Mouse (Mus musculus): ENCODE results near the gene Ankrd52. TPM values are rescaled to one million over a fixed set of nuclear protein-coding genes. Genes with fewer than 3 reads are reported as not detected.

Ankrd52 gene
- polyA plus RNA-seq, 1 experiment from 2014 or later: 13.2 TPM

- Histone ChIP-seq H3K4me2 (ENCODE audit: low read length) (peak overlapping the region; percentile 93), H3K36me3 (ENCODE audit: control insufficient read depth, insufficient read depth) (no peaks in the 10 kb centered on the region; the same call in 1 of the 2 replicates), H3K27me3 (replicated peaks; ENCODE audit: control insufficient read depth, insufficient read depth, low read length) (no peaks in the 10 kb centered on the region), H3K9me3 (ENCODE audit: control insufficient read depth, low read length) (no peaks in the 10 kb centered on the region), H3K4me3 (replicated peaks; ENCODE audit: low read length) (peak overlapping the region; percentile 94), H3K4me1 (replicated peaks; ENCODE audit: control insufficient read depth, insufficient read depth, low read length) (peaks cover 23% of the 10 kb centered on the region), H3K9ac (replicated peaks; ENCODE audit: low read depth, low read length) (no peak overlapping the region), H3K27ac (ENCODE audit: low read length) (no peak overlapping the region)
- ATAC-seq: no peak
- 70% methylated on average over 2 of the region's 2 CpGs for WGBS
Measured at GRCm38 (mm10) chr10:128338948-128339347, 38.0 kb upstream of the Ankrd52 start.

- ATAC-seq: no peak
Measured at GRCm38 (mm10) chr10:128340257-128340656, 36.7 kb upstream of the Ankrd52 start.

GRCm38 (mm10) chr10:128343436-128343835, 33.5 kb upstream of the Ankrd52 start:
- H3K9ac ChIP-seq (replicated peaks; ENCODE audit: low read depth, low read length): no peak overlapping the region
- no peaks in the 10 kb centered on the region for H3K27me3 ChIP-seq (replicated peaks; ENCODE audit: control insufficient read depth, insufficient read depth, low read length)
- 82% methylated on average over 1 of the region's 1 CpGs for WGBS
- no peak overlapping the region for H3K27ac ChIP-seq (ENCODE audit: low read length)
- no peak for ATAC-seq
- H3K4me2 ChIP-seq (ENCODE audit: low read length): no peak overlapping the region
- H3K4me1 ChIP-seq (replicated peaks; ENCODE audit: control insufficient read depth, insufficient read depth, low read length): peaks cover 22% of the 10 kb centered on the region
- no peak overlapping the region for H3K4me3 ChIP-seq (replicated peaks; ENCODE audit: low read length)
- H3K9me3 ChIP-seq (ENCODE audit: control insufficient read depth, low read length): no peaks in the 10 kb centered on the region
- no peaks in the 10 kb centered on the region; the same call in 1 of the 2 replicates for H3K36me3 ChIP-seq (ENCODE audit: control insufficient read depth, insufficient read depth)

More at GRCm38 (mm10) chr10:128340257-128340656, 36.7 kb upstream of the Ankrd52 start:
- no peaks in the 10 kb centered on the region for H3K27me3 ChIP-seq (replicated peaks; ENCODE audit: control insufficient read depth, insufficient read depth, low read length)
- H3K9ac ChIP-seq (replicated peaks; ENCODE audit: low read depth, low read length): no peak overlapping the region
- no peak overlapping the region for H3K4me2 ChIP-seq (ENCODE audit: low read length)
- WGBS: 81% methylated on average over 2 of the region's 2 CpGs
- no peaks in the 10 kb centered on the region for H3K9me3 ChIP-seq (ENCODE audit: control insufficient read depth, low read length)
- H3K27ac ChIP-seq (ENCODE audit: low read length): no peak overlapping the region
- no peak overlapping the region for H3K4me3 ChIP-seq (replicated peaks; ENCODE audit: low read length)
- peaks cover 30% of the 10 kb centered on the region for H3K4me1 ChIP-seq (replicated peaks; ENCODE audit: control insufficient read depth, insufficient read depth, low read length)
- no peaks in the 10 kb centered on the region; the same call in 1 of the 2 replicates for H3K36me3 ChIP-seq (ENCODE audit: control insufficient read depth, insufficient read depth)

GRCm38 (mm10) chr10:128344568-128345275, 32.2 kb upstream of the Ankrd52 start:
- no peak overlapping the region for H3K9ac ChIP-seq (replicated peaks; ENCODE audit: low read depth, low read length)
- H3K4me3 ChIP-seq (replicated peaks; ENCODE audit: low read length): no peak overlapping the region
- no peaks in the 10 kb centered on the region for H3K9me3 ChIP-seq (ENCODE audit: control insufficient read depth, low read length)
- no peaks in the 10 kb centered on the region; the same call in 1 of the 2 replicates for H3K36me3 ChIP-seq (ENCODE audit: control insufficient read depth, insufficient read depth)
- H3K4me1 ChIP-seq (replicated peaks; ENCODE audit: control insufficient read depth, insufficient read depth, low read length): peaks cover 9% of the 10 kb centered on the region
- no peaks in the 10 kb centered on the region for H3K27me3 ChIP-seq (replicated peaks; ENCODE audit: control insufficient read depth, insufficient read depth, low read length)
- H3K27ac ChIP-seq (ENCODE audit: low read length): peak overlapping the region; percentile 59
- ATAC-seq: peak; percentile 52; the same call in 1 of the 2 replicates
- 43% methylated on average over 7 of the region's 7 CpGs for WGBS
- H3K4me2 ChIP-seq (ENCODE audit: low read length): no peak overlapping the region

GRCm38 (mm10) chr10:128347541-128347940, 29.4 kb upstream of the Ankrd52 start:
- Histone ChIP-seq H3K4me1 (replicated peaks; ENCODE audit: control insufficient read depth, insufficient read depth, low read length) (peaks cover 8% of the 10 kb centered on the region), H3K36me3 (ENCODE audit: control insufficient read depth, insufficient read depth) (peaks cover 21% of the 10 kb centered on the region), H3K9me3 (ENCODE audit: control insufficient read depth, low read length) (no peaks in the 10 kb centered on the region), H3K4me2 (ENCODE audit: low read length) (no peak overlapping the region), H3K9ac (replicated peaks; ENCODE audit: low read depth, low read length) (no peak overlapping the region), H3K27me3 (replicated peaks; ENCODE audit: control insufficient read depth, insufficient read depth, low read length) (no peaks in the 10 kb centered on the region), H3K27ac (ENCODE audit: low read length) (no peak overlapping the region), H3K4me3 (replicated peaks; ENCODE audit: low read length) (no peak overlapping the region)
- no peak for ATAC-seq
- WGBS: 91% methylated on average over 8 of the region's 8 CpGs

- no peak overlapping the region for H3K4me2 ChIP-seq (ENCODE audit: low read length)
- H3K36me3 ChIP-seq (ENCODE audit: control insufficient read depth, insufficient read depth): peaks cover 39% of the 10 kb centered on the region
- no peak overlapping the region for H3K9ac ChIP-seq (replicated peaks; ENCODE audit: low read depth, low read length)
- H3K4me1 ChIP-seq (replicated peaks; ENCODE audit: control insufficient read depth, insufficient read depth, low read length): no peaks in the 10 kb centered on the region
- H3K9me3 ChIP-seq (ENCODE audit: control insufficient read depth, low read length): no peaks in the 10 kb centered on the region
- no peak overlapping the region for H3K27ac ChIP-seq (ENCODE audit: low read length)
- no peak for ATAC-seq
- WGBS: 51% methylated on average over 2 of the region's 2 CpGs
- no peaks in the 10 kb centered on the region for H3K27me3 ChIP-seq (replicated peaks; ENCODE audit: control insufficient read depth, insufficient read depth, low read length)
- H3K4me3 ChIP-seq (replicated peaks; ENCODE audit: low read length): no peak overlapping the region
Measured at GRCm38 (mm10) chr10:128358796-128359195, 18.1 kb upstream of the Ankrd52 start.

- Histone ChIP-seq H3K4me3 (replicated peaks; ENCODE audit: low read length) (no peak overlapping the region), H3K27me3 (replicated peaks; ENCODE audit: control insufficient read depth, insufficient read depth, low read length) (no peaks in the 10 kb centered on the region), H3K36me3 (ENCODE audit: control insufficient read depth, insufficient read depth) (peaks cover 35% of the 10 kb centered on the region), H3K4me1 (replicated peaks; ENCODE audit: control insufficient read depth, insufficient read depth, low read length) (no peaks in the 10 kb centered on the region), H3K9me3 (ENCODE audit: control insufficient read depth, low read length) (no peaks in the 10 kb centered on the region), H3K4me2 (ENCODE audit: low read length) (no peak overlapping the region), H3K9ac (replicated peaks; ENCODE audit: low read depth, low read length) (no peak overlapping the region), H3K27ac (ENCODE audit: low read length) (no peak overlapping the region)
- whole genome bisulfite sequencing: 96% methylated on average over 6 of the region's 6 CpGs
- ATAC-seq: no peak
Measured at GRCm38 (mm10) chr10:128359226-128359625, 17.7 kb upstream of the Ankrd52 start.

- no peak for ATAC-seq
- Histone ChIP-seq H3K36me3 (ENCODE audit: control insufficient read depth, insufficient read depth) (peaks cover 32% of the 10 kb centered on the region), H3K4me1 (replicated peaks; ENCODE audit: control insufficient read depth, insufficient read depth, low read length) (0 out of 2 replicates have a peak, but pooled peaks cover 1% of the 10 kb centered on the region), H3K9ac (replicated peaks; ENCODE audit: low read depth, low read length) (no peak overlapping the region), H3K27me3 (replicated peaks; ENCODE audit: control insufficient read depth, insufficient read depth, low read length) (no peaks in the 10 kb centered on the region), H3K4me3 (replicated peaks; ENCODE audit: low read length) (no peak overlapping the region), H3K4me2 (ENCODE audit: low read length) (no peak overlapping the region), H3K27ac (ENCODE audit: low read length) (no peak overlapping the region), H3K9me3 (ENCODE audit: control insufficient read depth, low read length) (no peaks in the 10 kb centered on the region)
- WGBS: 91% methylated on average over 6 of the region's 6 CpGs
Measured at GRCm38 (mm10) chr10:128361836-128362235, 15.1 kb upstream of the Ankrd52 start.

GRCm38 (mm10) chr10:128362568-128362967, 14.3 kb upstream of the Ankrd52 start:
- no peak overlapping the region for H3K4me3 ChIP-seq (replicated peaks; ENCODE audit: low read length)
- H3K9ac ChIP-seq (replicated peaks; ENCODE audit: low read depth, low read length): no peak overlapping the region
- H3K4me2 ChIP-seq (ENCODE audit: low read length): no peak overlapping the region
- H3K36me3 ChIP-seq (ENCODE audit: control insufficient read depth, insufficient read depth): peaks cover 32% of the 10 kb centered on the region
- H3K9me3 ChIP-seq (ENCODE audit: control insufficient read depth, low read length): no peaks in the 10 kb centered on the region
- 45% methylated on average over 3 of the region's 3 CpGs for WGBS
- peaks cover 6% of the 10 kb centered on the region for H3K4me1 ChIP-seq (replicated peaks; ENCODE audit: control insufficient read depth, insufficient read depth, low read length)
- peak; percentile 26; the same call in 1 of the 2 replicates for ATAC-seq
- no peaks in the 10 kb centered on the region for H3K27me3 ChIP-seq (replicated peaks; ENCODE audit: control insufficient read depth, insufficient read depth, low read length)
- H3K27ac ChIP-seq (ENCODE audit: low read length): no peak overlapping the region
